Mouse (Mus musculus) midbrain, embryonic 13.5 days (tissue): ENCODE results near the gene Pak6. TPM values are rescaled to one million over a fixed set of nuclear protein-coding genes. Genes with fewer than 3 reads are reported as not detected.

Experiments used
- ATAC-seq: fragments of 200-750 bp; cut with Nextera tagmentation; 2 replicates; pipeline ENCODE4 v1.8.0; 2017; ENCODE audit warnings: mild to moderate bottlenecking, moderate TSS enrichment, moderate library complexity
- H3K27ac ChIP-seq: fragments of 300-500 bp; sonication (generic); 2 replicates; pipeline ENCODE4 v1.5.1; 2015; ENCODE audit warnings: inconsistent platforms, mild to moderate bottlenecking, moderate library complexity
- H3K27me3 ChIP-seq: fragments of 300-500 bp; sonication (generic); 2 replicates; pipeline ENCODE4 v1.6.1; 2015; ENCODE audit warnings: mild to moderate bottlenecking, inconsistent platforms
- H3K36me3 ChIP-seq: fragments of 300-500 bp; sonication (generic); 2 replicates; pipeline ENCODE4 v1.6.1; 2015; ENCODE audit warnings: mild to moderate bottlenecking, inconsistent platforms
- H3K4me1 ChIP-seq: fragments of 300-500 bp; sonication (generic); replicated peaks from 2 replicates; pipeline ENCODE4 v1.6.1; 2015; ENCODE audit warnings: inconsistent platforms
- H3K4me2 ChIP-seq: fragments of 300-500 bp; sonication (generic); replicated peaks from 2 replicates; pipeline ENCODE4 v1.6.1; 2015; ENCODE audit warnings: moderate library complexity, mild to moderate bottlenecking, inconsistent platforms
- H3K4me3 ChIP-seq: fragments of 300-500 bp; sonication (generic); replicated peaks from 2 replicates; pipeline ENCODE4 v1.5.1; 2015; ENCODE audit warnings: mild to moderate bottlenecking, inconsistent platforms
- H3K9ac ChIP-seq: fragments of 300-500 bp; sonication (generic); replicated peaks from 2 replicates; pipeline ENCODE4 v1.6.1; 2015; ENCODE audit warnings: mild to moderate bottlenecking, inconsistent platforms
- H3K9me3 ChIP-seq: fragments of 300-500 bp; sonication (generic); 2 replicates; pipeline ENCODE4 v1.6.1; 2016; ENCODE audit warnings: mild to moderate bottlenecking, inconsistent platforms
- WGBS: fragments of 180-500 bp; shearing (Covaris S2); methylation state at CpG from one replicate; pipeline ENCODE4 v1.1.7; 2015; 5-methylcytosine and 5-hydroxymethylcytosine counted together
- polyA plus RNA-seq: library from polyadenylated mRNA; unstranded; fragments of >200 nt; fragmentation: Nextera tagmentation; extraction: Ambion mirVana; gene quantifications from 2 replicates; pipeline ENCODE4 v1.2.1, GENCODE M21; 2015

Pak6 gene
- polyA plus RNA-seq, 1 experiment from 2014 or later = 21.1 TPM

DNA sequence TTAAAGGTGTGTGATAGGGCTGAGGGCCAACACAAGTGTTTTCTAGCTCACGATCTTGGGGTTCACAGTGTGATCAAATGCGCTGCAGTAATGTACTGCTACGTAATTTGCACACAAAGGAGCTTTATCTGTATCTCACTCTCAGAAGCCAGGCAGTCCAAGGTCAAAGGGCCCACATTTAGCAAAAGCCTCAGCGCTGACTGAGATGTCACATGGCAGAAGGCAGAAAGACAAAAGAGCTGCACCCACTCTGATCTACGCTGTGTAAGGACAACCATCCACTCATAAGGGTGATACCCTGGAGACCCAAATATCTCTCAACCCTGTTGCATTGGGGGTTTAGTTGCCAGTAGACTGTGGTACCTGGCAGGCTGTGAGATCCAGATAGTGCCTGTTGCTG, 4.1 kb downstream of the Pak6 start:
- peaks cover 44% of the 10 kb centered on the region for H3K4me1 ChIP-seq
- no peaks in the 10 kb centered on the region for H3K36me3 ChIP-seq
- H3K9me3 ChIP-seq = no peaks in the 10 kb centered on the region
- ATAC-seq = no peak
- H3K4me3 ChIP-seq = no peak overlapping the region
- 74% methylated on average over 5 of the region's 5 CpGs for WGBS
- H3K27me3 ChIP-seq = peaks cover 21% of the 10 kb centered on the region; the same call in 1 of the 2 replicates
- no peak overlapping the region for H3K4me2 ChIP-seq
- no peak overlapping the region for H3K9ac ChIP-seq
- no peak overlapping the region for H3K27ac ChIP-seq

- H3K4me1 ChIP-seq = peaks cover 28% of the 10 kb centered on the region
- H3K36me3 ChIP-seq = no peaks in the 10 kb centered on the region
- no peak overlapping the region for H3K4me2 ChIP-seq
- H3K9me3 ChIP-seq = no peaks in the 10 kb centered on the region
- H3K27me3 ChIP-seq = peaks cover 37% of the 10 kb centered on the region
- H3K4me3 ChIP-seq = no peak overlapping the region
- no peak overlapping the region for H3K9ac ChIP-seq
- H3K27ac ChIP-seq = no peak overlapping the region
- ATAC-seq = no peak
- 77% methylated on average over 6 of the region's 6 CpGs for WGBS
These were observed 6.1 kb downstream of the Pak6 start for GRCm38 (mm10) chr2:118669245-118669644.

- no peak for ATAC-seq
These were observed 6.7 kb downstream of the Pak6 start for GRCm38 (mm10) chr2:118669785-118670184.

DNA sequence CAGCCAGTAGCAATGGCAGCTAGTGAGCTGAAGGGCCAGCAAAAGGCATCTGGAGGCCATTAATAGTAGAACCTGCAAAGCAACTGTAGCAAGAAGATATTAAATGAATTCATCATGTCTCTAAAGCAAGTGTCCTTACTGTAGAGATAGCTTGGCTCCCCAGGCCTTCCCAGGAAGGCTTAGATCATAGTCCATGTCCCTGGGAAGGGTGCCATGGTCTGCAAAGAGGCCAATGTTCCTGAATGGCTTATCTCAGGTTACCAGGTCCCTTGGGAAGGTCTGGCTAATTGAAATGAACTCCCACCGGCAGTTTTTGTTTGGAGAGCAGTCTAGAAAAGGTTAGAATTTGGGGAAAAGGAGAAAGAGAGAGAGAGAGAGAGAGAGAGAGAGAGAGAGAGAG, 8.6 kb downstream of the Pak6 start:
- 64% methylated on average over 1 of the region's 1 CpGs for WGBS
- H3K4me3 ChIP-seq = no peak overlapping the region
- ATAC-seq = no peak
- no peak overlapping the region for H3K4me2 ChIP-seq
- peaks cover 52% of the 10 kb centered on the region for H3K27me3 ChIP-seq
- H3K9me3 ChIP-seq = no peaks in the 10 kb centered on the region
- H3K36me3 ChIP-seq = no peaks in the 10 kb centered on the region
- no peak overlapping the region for H3K27ac ChIP-seq
- peaks cover 9% of the 10 kb centered on the region for H3K4me1 ChIP-seq
- H3K9ac ChIP-seq = no peak overlapping the region

More at GRCm38 (mm10) chr2:118669785-118670184, 6.7 kb downstream of the Pak6 start:
- H3K4me1 ChIP-seq = peaks cover 24% of the 10 kb centered on the region
- H3K4me2 ChIP-seq = no peak overlapping the region
- H3K9me3 ChIP-seq = no peaks in the 10 kb centered on the region
- WGBS = 51% methylated on average over 2 of the region's 2 CpGs
- no peak overlapping the region for H3K4me3 ChIP-seq
- H3K27ac ChIP-seq = no peak overlapping the region
- H3K9ac ChIP-seq = no peak overlapping the region
- H3K27me3 ChIP-seq = peaks cover 40% of the 10 kb centered on the region
- H3K36me3 ChIP-seq = no peaks in the 10 kb centered on the region

- no peak overlapping the region for H3K4me3 ChIP-seq
- no peaks in the 10 kb centered on the region for H3K9me3 ChIP-seq
- H3K27ac ChIP-seq = no peak overlapping the region
- peaks cover 16% of the 10 kb centered on the region for H3K4me1 ChIP-seq
- H3K36me3 ChIP-seq = no peaks in the 10 kb centered on the region
- no peak for ATAC-seq
- no peak overlapping the region for H3K4me2 ChIP-seq
- no peak overlapping the region for H3K9ac ChIP-seq
- 24% methylated on average over 15 of the region's 15 CpGs for WGBS
- H3K27me3 ChIP-seq = peaks cover 70% of the 10 kb centered on the region
These were observed 10.8 kb downstream of the Pak6 start for GRCm38 (mm10) chr2:118673686-118674465.

- no peak for ATAC-seq
- H3K4me2 ChIP-seq = no peak overlapping the region
- 23% methylated on average over 7 of the region's 7 CpGs for WGBS
- no peak overlapping the region for H3K9ac ChIP-seq
- H3K4me1 ChIP-seq = peaks cover 16% of the 10 kb centered on the region
- no peaks in the 10 kb centered on the region for H3K9me3 ChIP-seq
- no peak overlapping the region for H3K4me3 ChIP-seq
- H3K27me3 ChIP-seq = peaks cover 77% of the 10 kb centered on the region
- H3K36me3 ChIP-seq = no peaks in the 10 kb centered on the region
- no peak overlapping the region for H3K27ac ChIP-seq
These were observed 11.4 kb downstream of the Pak6 start for GRCm38 (mm10) chr2:118674500-118674899.

GRCm38 (mm10) chr2:118676839-118677741, 14.0 kb downstream of the Pak6 start:
- Histone ChIP-seq H3K4me3 (peak overlapping the region; percentile 55), H3K36me3 (no peaks in the 10 kb centered on the region), H3K4me1 (peaks cover 16% of the 10 kb centered on the region), H3K9me3 (no peaks in the 10 kb centered on the region), H3K4me2 (peak overlapping the region; percentile 98), H3K27me3 (peaks cover 90% of the 10 kb centered on the region), H3K27ac (no peak overlapping the region), H3K9ac (peak overlapping the region; percentile 71)
- under 1% methylated on average over 89 of the region's 89 CpGs for WGBS
- ATAC-seq = peak; percentile 73

GRCm38 (mm10) chr2:118677817-118678216, 14.7 kb downstream of the Pak6 start:
- Histone ChIP-seq H3K4me2 (peak overlapping the region; percentile 98), H3K9ac (peak overlapping the region; percentile 71; the same call in 1 of the 2 replicates), H3K4me1 (peaks cover 16% of the 10 kb centered on the region), H3K27ac (no peak overlapping the region), H3K27me3 (peaks cover 90% of the 10 kb centered on the region), H3K9me3 (no peaks in the 10 kb centered on the region), H3K36me3 (no peaks in the 10 kb centered on the region), H3K4me3 (peak overlapping the region; percentile 55)
- 19% methylated on average over 4 of the region's 4 CpGs for WGBS
- ATAC-seq = no peak

DNA sequence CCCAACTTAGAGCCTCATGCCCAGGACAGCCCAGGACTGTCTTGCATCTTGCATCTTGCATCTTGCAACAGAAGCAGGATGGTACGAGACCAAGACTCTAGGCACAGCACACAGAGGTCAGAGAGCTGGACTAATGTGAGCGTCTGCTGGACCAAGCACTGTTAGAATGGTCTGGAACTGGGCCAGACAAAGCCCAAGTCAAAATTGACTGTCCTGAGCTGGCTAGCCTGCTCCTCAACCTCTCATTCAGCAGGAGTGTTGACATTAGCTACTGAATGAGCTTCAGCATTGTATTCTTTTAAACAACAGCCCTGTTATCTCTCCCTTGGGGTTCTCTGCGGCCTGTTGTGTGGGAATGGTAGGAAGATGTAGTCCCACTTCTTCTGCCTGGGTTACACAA, 16.5 kb downstream of the Pak6 start:
- peaks cover 72% of the 10 kb centered on the region for H3K27me3 ChIP-seq
- no peak overlapping the region for H3K4me2 ChIP-seq
- ATAC-seq = no peak
- no peak overlapping the region for H3K27ac ChIP-seq
- no peaks in the 10 kb centered on the region for H3K9me3 ChIP-seq
- no peaks in the 10 kb centered on the region for H3K36me3 ChIP-seq
- peaks cover 13% of the 10 kb centered on the region for H3K4me1 ChIP-seq
- no peak overlapping the region for H3K4me3 ChIP-seq
- H3K9ac ChIP-seq = no peak overlapping the region
- 82% methylated on average over 3 of the region's 3 CpGs for WGBS

DNA sequence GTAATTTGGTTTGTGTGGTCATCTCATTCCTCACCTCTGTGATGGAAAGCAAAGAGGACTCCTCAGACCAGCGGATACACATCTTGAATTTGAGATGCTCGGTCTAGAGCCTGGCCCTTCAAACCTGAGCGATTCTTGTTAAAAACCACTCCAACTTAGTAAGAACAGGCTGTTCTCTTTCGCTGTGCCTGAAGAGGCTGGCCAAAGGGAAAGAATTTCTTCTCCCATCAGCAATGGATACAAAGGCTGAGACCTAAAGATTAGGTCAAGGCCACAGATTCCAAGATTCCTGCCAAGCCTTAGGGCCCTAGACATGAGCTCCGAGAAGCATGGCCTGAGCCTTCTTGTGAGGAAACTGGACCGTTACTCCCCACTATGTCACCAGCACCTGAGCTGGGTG, 17.8 kb downstream of the Pak6 start:
- WGBS = 91% methylated on average over 6 of the region's 6 CpGs
- no peak overlapping the region for H3K27ac ChIP-seq
- H3K4me1 ChIP-seq = peaks cover 13% of the 10 kb centered on the region
- H3K9ac ChIP-seq = no peak overlapping the region
- peaks cover 60% of the 10 kb centered on the region for H3K27me3 ChIP-seq
- no peaks in the 10 kb centered on the region for H3K36me3 ChIP-seq
- no peak overlapping the region for H3K4me2 ChIP-seq
- no peaks in the 10 kb centered on the region for H3K9me3 ChIP-seq
- ATAC-seq = no peak
- H3K4me3 ChIP-seq = no peak overlapping the region

GRCm38 (mm10) chr2:118682544-118683260, 19.6 kb downstream of the Pak6 start:
- Histone ChIP-seq H3K27ac (no peak overlapping the region), H3K4me1 (peaks cover under 1% of the 10 kb centered on the region), H3K36me3 (no peaks in the 10 kb centered on the region), H3K9me3 (no peaks in the 10 kb centered on the region), H3K4me3 (no peak overlapping the region), H3K27me3 (peaks cover 49% of the 10 kb centered on the region), H3K4me2 (no peak overlapping the region), H3K9ac (no peak overlapping the region)
- WGBS = 63% methylated on average over 8 of the region's 8 CpGs
- ATAC-seq = no peak
